In the genomic region with DNA sequence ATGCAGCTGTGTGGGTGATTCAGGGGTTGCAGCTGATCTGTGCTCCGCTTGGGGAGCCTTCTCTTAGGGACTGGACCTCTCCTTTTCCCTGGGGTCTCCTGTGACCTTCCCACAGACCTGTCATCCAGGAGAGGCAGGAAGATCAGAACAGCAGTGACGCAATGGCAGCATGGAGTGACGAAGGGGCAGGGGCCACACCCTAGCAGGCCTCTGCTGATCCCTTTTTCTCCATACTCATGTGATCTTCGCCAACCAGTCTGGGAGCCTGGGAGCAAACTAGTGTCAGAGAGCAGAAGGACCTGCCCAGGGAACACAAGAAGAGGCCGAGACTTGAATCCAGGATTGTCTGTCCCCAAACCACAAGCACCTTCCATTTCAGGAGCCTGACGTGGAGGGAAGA, we compare ENCODE assay signal across 16 mouse cellular contexts. TPM values are rescaled to one million over a fixed set of nuclear protein-coding genes. Genes with fewer than 3 reads are reported as not detected.
DNase-seq lines count a peak whose midpoint lies in the region; ATAC-seq lines count a peak whose summit lies in the region.
"Had no signal": no experiment of that assay in that cellular context is flagged by ENCODE, and none has a peak within 500 bp of the region (broad histone marks: within the 10 kb centered on the region; RNA-seq: fewer than 3 reads in every experiment).

No protein-coding gene starts in this region.

- no peaks in the 10 kb centered on the region for H3K9me3 ChIP-seq in intestine, embryonic 16.5 days (ENCODE audit: control insufficient read depth, low read length)
- H3K9me3 ChIP-seq in intestine, embryonic 15.5 days = no peaks in the 10 kb centered on the region
- no peaks in the 10 kb centered on the region for H3K9me3 ChIP-seq in liver, embryonic 12.5 days (replicated peaks)
- H3K9me3 ChIP-seq: forebrain, embryonic 12.5 days; hindbrain, embryonic 15.5 days; neural tube, embryonic 13.5 days had no signal

- peak; percentile 77 for DNase-seq in R1 (ENCODE audit: low read depth, low spot score)
- no peak for DNase-seq in cerebellum, adult 18-20 months
- DNase-seq in urinary bladder, adult 2 months (ENCODE audit: low spot score) = no peak
- DNase-seq in adipocyte (ENCODE audit: low spot score) = no peak
- DNase-seq: cerebellum, adult 11 months; left cerebral cortex, postnatal 4 days; thymus, postnatal 14 days had no signal

- ATAC-seq in intestine, embryonic 16.5 days = peak; percentile 12; the same call in 1 of the 2 replicates
- no peak for ATAC-seq in intestine, embryonic 15.5 days
- ATAC-seq in liver, embryonic 12.5 days = no peak

- H3K4me2 ChIP-seq in intestine, embryonic 16.5 days (ENCODE audit: low read depth, low read length) = no peak overlapping the region
- no peak overlapping the region for H3K4me2 ChIP-seq in intestine, embryonic 15.5 days (replicated peaks)
- H3K4me2 ChIP-seq in liver, embryonic 12.5 days = peak overlapping the region; percentile 5; the same call in 1 of the 2 replicates
- H3K4me2 ChIP-seq: forebrain, embryonic 12.5 days; hindbrain, embryonic 15.5 days; midbrain, embryonic 11.5 days; neural tube, embryonic 13.5 days had no signal

- H3K4me3 ChIP-seq in intestine, embryonic 16.5 days (ENCODE audit: low read length) = no peak overlapping the region
- no peak overlapping the region for H3K4me3 ChIP-seq in intestine, embryonic 15.5 days (replicated peaks)
- no peak overlapping the region for H3K4me3 ChIP-seq in liver, embryonic 12.5 days
- H3K4me3 ChIP-seq: forebrain, embryonic 12.5 days; hindbrain, embryonic 15.5 days; neural tube, embryonic 13.5 days had no signal

- H3K4me1 ChIP-seq in intestine, embryonic 16.5 days (ENCODE audit: control insufficient read depth, insufficient read depth, low read length) = peaks cover 4% of the 10 kb centered on the region; the same call in 1 of the 2 replicates
- peaks cover 8% of the 10 kb centered on the region for H3K4me1 ChIP-seq in intestine, embryonic 15.5 days (replicated peaks)
- H3K4me1 ChIP-seq in liver, embryonic 12.5 days = peaks cover 62% of the 10 kb centered on the region

- H3K36me3 ChIP-seq in intestine, embryonic 16.5 days (ENCODE audit: control insufficient read depth, insufficient read depth, low read length) = no peaks in the 10 kb centered on the region
- H3K36me3 ChIP-seq in intestine, embryonic 15.5 days = no peaks in the 10 kb centered on the region
- no peaks in the 10 kb centered on the region for H3K36me3 ChIP-seq in liver, embryonic 12.5 days
- H3K36me3 ChIP-seq: forebrain, embryonic 12.5 days; hindbrain, embryonic 15.5 days; neural tube, embryonic 13.5 days had no signal

- no peak overlapping the region for H3K9ac ChIP-seq in intestine, embryonic 16.5 days (ENCODE audit: low read depth, low read length)
- H3K9ac ChIP-seq in intestine, embryonic 15.5 days = no peak overlapping the region
- H3K9ac ChIP-seq in liver, embryonic 12.5 days = peak overlapping the region; percentile 23; the same call in 1 of the 2 replicates
- H3K9ac ChIP-seq: forebrain, embryonic 12.5 days; hindbrain, embryonic 15.5 days; neural tube, embryonic 13.5 days had no signal

- WGBS in intestine, embryonic 16.5 days = 76% methylated on average over 6 of the region's 6 CpGs
- WGBS in intestine, embryonic 15.5 days = 76% methylated on average over 6 of the region's 6 CpGs
- 61% methylated on average over 6 of the region's 6 CpGs for WGBS in liver, embryonic 12.5 days (ENCODE audit: insufficient replicate concordance)

- no peaks in the 10 kb centered on the region; the same call in 1 of the 2 replicates for H3K27me3 ChIP-seq in intestine, embryonic 16.5 days (replicated peaks; ENCODE audit: control insufficient read depth, insufficient read depth, low read length)
- no peaks in the 10 kb centered on the region for H3K27me3 ChIP-seq in intestine, embryonic 15.5 days (replicated peaks)
- no peaks in the 10 kb centered on the region for H3K27me3 ChIP-seq in liver, embryonic 12.5 days (replicated peaks)

- no peak overlapping the region for H3K27ac ChIP-seq in intestine, embryonic 16.5 days (ENCODE audit: low read length)
- no peak overlapping the region for H3K27ac ChIP-seq in intestine, embryonic 15.5 days
- peak overlapping the region; percentile 52 for H3K27ac ChIP-seq in liver, embryonic 12.5 days
- H3K27ac ChIP-seq: forebrain, embryonic 12.5 days; hindbrain, embryonic 15.5 days; macrophage; neural tube, embryonic 13.5 days had no signal

RNA-seq across cellular contexts. Expression of a gene that starts 5.4 kb away (rescaled TPM):
- polyA plus RNA-seq in intestine, embryonic 16.5 days (2015; fragmentation: Nextera tagmentation; extraction: Ambion mirVana) = 4.4 and 7.1 TPM in 2 replicates
- 4.3 and 4.9 TPM in 2 replicates for polyA plus RNA-seq in intestine, embryonic 15.5 days (2015; fragmentation: Nextera tagmentation; extraction: Ambion mirVana)
- polyA plus RNA-seq in liver, embryonic 12.5 days (2016; fragmentation: Nextera tagmentation; extraction: Ambion mirVana) = 6.1 and 7.2 TPM in 2 replicates
- polyA plus RNA-seq in urinary bladder, adult 2 months (2012; rRNA removed) = 2.4 and 2.9 TPM in 2 replicates

RNA-seq across cellular contexts. Expression of a gene that starts 16.8 kb away (rescaled TPM):
- 82.5 and 83.2 TPM in 2 replicates for polyA plus RNA-seq in intestine, embryonic 16.5 days (2015; fragmentation: Nextera tagmentation; extraction: Ambion mirVana)
- polyA plus RNA-seq in intestine, embryonic 15.5 days (2015; fragmentation: Nextera tagmentation; extraction: Ambion mirVana) = 75.2 and 82.2 TPM in 2 replicates
- 67.4 and 69.6 TPM in 2 replicates for polyA plus RNA-seq in liver, embryonic 12.5 days (2016; fragmentation: Nextera tagmentation; extraction: Ambion mirVana)
- polyA plus RNA-seq in urinary bladder, adult 2 months (2012; rRNA removed) = 110 and 132 TPM in 2 replicates

RNA-seq across cellular contexts. Expression of a gene that starts 27.2 kb away (rescaled TPM):
- 2.5 and 2.7 TPM in 2 replicates for polyA plus RNA-seq in intestine, embryonic 16.5 days (2015; fragmentation: Nextera tagmentation; extraction: Ambion mirVana)
- 1.8 and 2.1 TPM in 2 replicates for polyA plus RNA-seq in intestine, embryonic 15.5 days (2015; fragmentation: Nextera tagmentation; extraction: Ambion mirVana)
- polyA plus RNA-seq in liver, embryonic 12.5 days (2016; fragmentation: Nextera tagmentation; extraction: Ambion mirVana) = 0.08 TPM in 1 of 2 replicates, not detected in the other
- polyA plus RNA-seq in urinary bladder, adult 2 months (2012; rRNA removed) = not detected in 2 replicates
- polyA plus RNA-seq: liver, adult 2 months; macrophage had no signal

RNA-seq across cellular contexts. Expression of a gene that starts 48.7 kb away (rescaled TPM):
- 3.5 and 3.6 TPM in 2 replicates for polyA plus RNA-seq in intestine, embryonic 16.5 days (2015; fragmentation: Nextera tagmentation; extraction: Ambion mirVana)
- 5.4 and 5.9 TPM in 2 replicates for polyA plus RNA-seq in intestine, embryonic 15.5 days (2015; fragmentation: Nextera tagmentation; extraction: Ambion mirVana)
- polyA plus RNA-seq in liver, embryonic 12.5 days (2016; fragmentation: Nextera tagmentation; extraction: Ambion mirVana) = 3.5 and 3.7 TPM in 2 replicates
- polyA plus RNA-seq in urinary bladder, adult 2 months (2012; rRNA removed) = 8.6 and 12.6 TPM in 2 replicates

RNA-seq across cellular contexts. Expression of a gene that starts 55.6 kb away (rescaled TPM):
- 35.8 and 37.7 TPM in 2 replicates for polyA plus RNA-seq in intestine, embryonic 16.5 days (2015; fragmentation: Nextera tagmentation; extraction: Ambion mirVana)
- 34.8 and 37.4 TPM in 2 replicates for polyA plus RNA-seq in intestine, embryonic 15.5 days (2015; fragmentation: Nextera tagmentation; extraction: Ambion mirVana)
- polyA plus RNA-seq in liver, embryonic 12.5 days (2016; fragmentation: Nextera tagmentation; extraction: Ambion mirVana) = 17.9 and 18.4 TPM in 2 replicates
- polyA plus RNA-seq in urinary bladder, adult 2 months (2012; rRNA removed) = 42.0 and 44.4 TPM in 2 replicates
